In the genomic region with DNA sequence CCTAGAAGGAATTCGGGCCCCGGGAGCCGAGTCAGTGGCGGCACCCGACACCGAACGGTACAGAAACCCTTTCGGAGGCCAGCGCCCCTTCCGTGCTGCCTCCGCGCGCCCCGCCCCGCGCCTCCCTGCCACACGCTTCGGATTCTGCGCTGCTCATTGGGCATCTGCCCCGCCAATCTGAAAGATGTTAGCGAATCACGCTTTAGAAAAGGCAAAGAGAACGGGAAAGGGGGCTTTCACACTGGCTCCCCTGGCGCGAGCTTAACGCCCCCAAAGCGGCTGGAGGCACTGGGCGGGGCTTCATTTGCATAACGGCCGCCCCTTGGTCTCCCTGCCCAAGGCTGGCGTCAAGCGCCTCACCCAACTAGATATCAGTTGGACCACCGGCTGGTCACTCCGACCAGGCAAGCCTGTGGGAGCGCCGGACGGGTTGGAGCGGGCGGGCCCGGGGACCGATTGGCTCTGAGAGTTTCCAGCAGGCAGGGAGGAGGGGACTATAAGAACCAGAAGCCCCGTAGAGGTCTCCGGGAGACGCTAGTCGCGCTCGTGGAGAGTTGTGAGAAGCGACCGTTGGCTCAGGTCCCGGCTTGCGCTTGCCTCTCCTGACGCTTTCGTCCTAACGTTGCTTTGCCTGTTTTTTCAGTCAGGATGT, we compare ENCODE assay signal across 8 mouse cellular contexts. TPM values are rescaled to one million over a fixed set of nuclear protein-coding genes. Genes with fewer than 3 reads are reported as not detected.
DNase-seq lines count a peak whose midpoint lies in the region; ATAC-seq lines count a peak whose summit lies in the region.

A gene (plus strand): TSS at position 291 of the 652 bp plus-strand sequence.

- ATAC-seq in forebrain, embryonic 14.5 days, result peak; percentile 94
- peak; percentile 96 for ATAC-seq in neural tube, embryonic 15.5 days (ENCODE audit: low FRiP score)

- DNase-seq in ES-CJ7 (ENCODE audit: low read depth, low spot score), result peak; percentile 99
- DNase-seq in cerebellum, adult 11 months, result peak; percentile 99
- peak; percentile 100 for DNase-seq in forebrain, embryonic 14.5 days (ENCODE audit: low spot score)
- DNase-seq in heart, postnatal 14 days, result peak; percentile 99
- DNase-seq in layer of hippocampus, adult 11-12 months (ENCODE audit: low spot score), result peak; percentile 100
- peak; percentile 100 for DNase-seq in lung, adult 18-20 months
- DNase-seq in testis, postnatal 14 days (ENCODE audit: low spot score), result peak; percentile 100

- H3K4me2 ChIP-seq in forebrain, embryonic 14.5 days (ENCODE audit: low read length), result peak within 1 kb of the TSS; percentile 80
- peak within 1 kb of the TSS; percentile 90 for H3K4me2 ChIP-seq in neural tube, embryonic 15.5 days

- no peaks in the 10 kb centered on the region for H3K9me3 ChIP-seq in forebrain, embryonic 14.5 days (replicated peaks; ENCODE audit: control insufficient read depth, low read length)
- H3K9me3 ChIP-seq in neural tube, embryonic 15.5 days (replicated peaks), result no peaks in the 10 kb centered on the region

- peak within 1 kb of the TSS; percentile 84 for H3K27ac ChIP-seq in forebrain, embryonic 14.5 days (ENCODE audit: low read depth, low read length)
- peak within 1 kb of the TSS; percentile 92 for H3K27ac ChIP-seq in neural tube, embryonic 15.5 days (replicated peaks)

- peak within 1 kb of the TSS; percentile 64 for H3K4me3 ChIP-seq in forebrain, embryonic 14.5 days (ENCODE audit: low read depth, low read length)
- H3K4me3 ChIP-seq in neural tube, embryonic 15.5 days (replicated peaks), result peak within 1 kb of the TSS; percentile 72

- peaks cover 40% of the 10 kb centered on the region for H3K27me3 ChIP-seq in forebrain, embryonic 14.5 days (replicated peaks; ENCODE audit: control insufficient read depth, insufficient read depth, low read length)
- peaks cover 53% of the 10 kb centered on the region for H3K27me3 ChIP-seq in neural tube, embryonic 15.5 days (replicated peaks)

- H3K36me3 ChIP-seq in forebrain, embryonic 14.5 days (ENCODE audit: control insufficient read depth, insufficient read depth, low read length), result no peaks in the 10 kb centered on the region
- H3K36me3 ChIP-seq in neural tube, embryonic 15.5 days, result no peaks in the 10 kb centered on the region

- peaks cover 9% of the 10 kb centered on the region; the same call in 1 of the 2 replicates for H3K4me1 ChIP-seq in forebrain, embryonic 14.5 days (ENCODE audit: control insufficient read depth, insufficient read depth, low read length)
- H3K4me1 ChIP-seq in neural tube, embryonic 15.5 days, result peaks cover 29% of the 10 kb centered on the region

- intact Hi-C loops in heart, postnatal 14 days (cut with DNase I), result loop anchor here (2.0 kb wide), 1 partner anchor 33 kb away; a partner anchor contains a TSS

- H3K9ac ChIP-seq in forebrain, embryonic 14.5 days (ENCODE audit: low read length), result peak within 1 kb of the TSS; percentile 67
- H3K9ac ChIP-seq in neural tube, embryonic 15.5 days (replicated peaks), result peak within 1 kb of the TSS; percentile 72

- under 1% methylated on average over 54 of the region's 54 CpGs for WGBS in forebrain, embryonic 14.5 days
- WGBS in neural tube, embryonic 15.5 days, result under 1% methylated on average over 54 of the region's 54 CpGs

RNA-seq across cellular contexts. Expression of the gene that starts here (rescaled TPM):
- 4.5 and 5.5 TPM in 2 replicates for polyA plus RNA-seq in forebrain, embryonic 14.5 days (2014; fragmentation: Nextera tagmentation; extraction: Ambion mirVana)
- total RNA-seq in heart, postnatal 14 days (2021), result 10 to 100 TPM in 1 of 2 experiments, 1 to 10 TPM in 1; 9.7 to 10.7 TPM
- 5.7 and 8.2 TPM in 2 replicates for polyA plus RNA-seq in neural tube, embryonic 15.5 days (2015; fragmentation: Nextera tagmentation; extraction: Ambion mirVana)

Comparison
In these comparisons a context has a peak if more than half of its experiments do, and no peak if none do; other contexts are left out.
1. Peak in every context shown above with its lines: DNase-seq, ATAC-seq, H3K4me3 ChIP-seq and H3K27ac ChIP-seq.